Mouse (Mus musculus) monocyte, adult 5-6 weeks (primary cell): Measurements from ENCODE around the gene Ogt. TPM values are rescaled to one million over a fixed set of nuclear protein-coding genes. Genes with fewer than 3 reads are reported as not detected.
A peak's percentile ranks its signal among the peaks of the same experiment; 100 is the strongest.

Source experiments
- ATAC-seq: fragments of 153-309, 156-312 bp; replicated peaks from 2 replicates; pipeline ENCODE4 v1.8.0; 2017; ENCODE audit warnings: mild to moderate bottlenecking; ENCODE audit not compliant: low TSS enrichment, insufficient number of reproducible peaks, severe bottlenecking, poor library complexity, low FRiP score
- total RNA-seq: library from RNA; stranded (forward); fragments of 200-1000, 200-491, 200-594 nt; gene quantifications from 3 replicates; pipeline ENCODE4 v1.2.3, GENCODE M21; 2017

The Ogt gene
- 97.1 to 210 TPM (median 107 TPM) in 3 replicates for total RNA-seq

- peak; percentile 99 for ATAC-seq
These were observed at the start of gene Ogt for GRCm38 (mm10) chrX:101639741-101640166. TSS of gene Ogt (plus strand) at chrX:101640060.

- ATAC-seq = no peak
These were observed 23.7 kb upstream of the Ogt start for GRCm38 (mm10) chrX:101616183-101616582.

- ATAC-seq = no peak
These were observed 22.0 kb upstream of the Ogt start for GRCm38 (mm10) chrX:101617889-101618288.

- ATAC-seq = no peak
These were observed 19.5 kb upstream of the Ogt start for GRCm38 (mm10) chrX:101620317-101620716.

- no peak for ATAC-seq
These were observed 17.3 kb upstream of the Ogt start for GRCm38 (mm10) chrX:101622539-101622938.

GRCm38 (mm10) chrX:101636821-101637525 is 2.9 kb upstream of the Ogt start:
- ATAC-seq = no peak

- no peak for ATAC-seq
These were observed 1.0 kb upstream of the Ogt start for GRCm38 (mm10) chrX:101638856-101639255.

GRCm38 (mm10) chrX:101639306-101639705 is 554 bp upstream of the Ogt start:
- ATAC-seq = no peak

- peak; percentile 18; the same call in 1 of the 2 replicates for ATAC-seq
These were observed 617 bp downstream of the Ogt start for GRCm38 (mm10) chrX:101640194-101641160.

- ATAC-seq = no peak
These were observed 1.3 kb downstream of the Ogt start for GRCm38 (mm10) chrX:101641161-101641530.

GRCm38 (mm10) chrX:101642091-101642490 is 2.2 kb downstream of the Ogt start:
- no peak for ATAC-seq

- ATAC-seq = no peak
These were observed 5.4 kb downstream of the Ogt start for GRCm38 (mm10) chrX:101645286-101645685.

GRCm38 (mm10) chrX:101646621-101647020 is 6.8 kb downstream of the Ogt start:
- ATAC-seq = no peak

GRCm38 (mm10) chrX:101695686-101696085 is 55.8 kb downstream of the Ogt start:
- ATAC-seq = no peak

GRCm38 (mm10) chrX:101697537-101697936 is 57.7 kb downstream of the Ogt start:
- ATAC-seq = no peak

GRCm38 (mm10) chrX:101698232-101698631 is 58.4 kb downstream of the Ogt start:
- ATAC-seq = no peak

GRCm38 (mm10) chrX:101705111-101705510 is 65.3 kb downstream of the Ogt start:
- ATAC-seq = no peak

- ATAC-seq = no peak
These were observed 80.5 kb downstream of the Ogt start for GRCm38 (mm10) chrX:101720401-101720800.

- ATAC-seq = no peak
These were observed 90.2 kb downstream of the Ogt start for GRCm38 (mm10) chrX:101730010-101730409.

GRCm38 (mm10) chrX:101732644-101733043 is 92.8 kb downstream of the Ogt start:
- ATAC-seq = no peak
